Mouse (Mus musculus) myocyte (in vitro differentiated cells): ENCODE results near the gene Jade1.

Experiments used
- CEBPB ChIP-seq: IDR thresholded peaks from 2 replicates; pipeline ENCODE4 v1.6.1; 2011; ENCODE audit warnings: mild to moderate bottlenecking, moderate library complexity; ENCODE audit not compliant: poor library complexity, insufficient read depth, severe bottlenecking
- E2F4 ChIP-seq: IDR thresholded peaks from one replicate; pipeline ENCODE4 v1.6.1; 2011; ENCODE audit warnings: mild to moderate bottlenecking, control low read depth, moderate library complexity; ENCODE audit not compliant: insufficient read depth
- MAX ChIP-seq: IDR thresholded peaks from one replicate; pipeline ENCODE4 v1.6.1; 2011; ENCODE audit warnings: low read depth, mild to moderate bottlenecking, control low read depth
- MYOD1 ChIP-seq, 3 experiments: IDR thresholded peaks; one replicate each; pipeline ENCODE4 v1.6.1; 2011; ENCODE audit warnings: control low read depth in 2 of 3, low read depth in 2 of 3, mild to moderate bottlenecking in 2 of 3, moderate library complexity in 1 of 3; ENCODE audit not compliant: insufficient read length in 2 of 3, control insufficient read depth in 1 of 3
- MYOG ChIP-seq, 3 experiments: IDR thresholded peaks; one replicate each; pipeline ENCODE4 v1.6.1; 2011; ENCODE audit warnings: control low read depth in 2 of 3, low read depth in 2 of 3, mild to moderate bottlenecking in 2 of 3; ENCODE audit not compliant: insufficient read length in 2 of 3, control insufficient read depth in 1 of 3, insufficient read depth in 1 of 3
- POLR2A ChIP-seq: IDR thresholded peaks from one replicate; pipeline ENCODE4 v1.6.1; 2011; ENCODE audit warnings: low read depth, mild to moderate bottlenecking, control low read depth, moderate library complexity; ENCODE audit not compliant: insufficient read length
- POLR2AphosphoS2 ChIP-seq: IDR thresholded peaks from one replicate; pipeline ENCODE4 v1.6.1; 2011; ENCODE audit warnings: low read depth, control low read depth; ENCODE audit not compliant: insufficient read length
- SRF ChIP-seq: IDR thresholded peaks from one replicate; pipeline ENCODE4 v1.6.1; 2011; ENCODE audit warnings: low read depth; ENCODE audit not compliant: control insufficient read depth, insufficient read length
- TCF12 ChIP-seq: IDR thresholded peaks from one replicate; pipeline ENCODE4 v1.6.1; 2011; ENCODE audit warnings: mild to moderate bottlenecking, control low read depth; ENCODE audit not compliant: poor library complexity, insufficient read depth, severe bottlenecking
- TCF3 ChIP-seq: IDR thresholded peaks from one replicate; pipeline ENCODE4 v1.6.1; 2011; ENCODE audit warnings: low read depth, control low read depth; ENCODE audit not compliant: insufficient read length
- USF1 ChIP-seq: IDR thresholded peaks from one replicate; pipeline ENCODE4 v1.6.1; 2011; ENCODE audit warnings: low read depth, mild to moderate bottlenecking, control low read depth, moderate library complexity

- TF ChIP-seq CEBPB (no peak), POLR2A (no peak), TCF3 (no peak), POLR2AphosphoS2 (no peak), MAX (no peak), TCF12 (no peak), MYOD1 (IDR thresholded peaks at IDR 0.05; ENCODE audit: control insufficient read depth in 1 of 3, insufficient read length in 2 of 3, low read depth in 2 of 3) (no peak), MYOG (IDR thresholded peaks at IDR 0.05; ENCODE audit: control insufficient read depth in 1 of 3, insufficient read depth in 1 of 3, insufficient read length in 2 of 3, low read depth in 2 of 3) (no peak), USF1 (no peak), SRF (no peak), E2F4 (no peak)
These were observed 51.5 kb downstream of the Jade1 start for GRCm38 (mm10) chr3:41607050-41607449.
